Comparison of ENCODE assay signal across 15 mouse cellular contexts in genomic region chr4:8291528-8292492, GRCm38 (mm10). TPM values are rescaled to one million over a fixed set of nuclear protein-coding genes. Genes with fewer than 3 reads are reported as not detected.
DNase-seq lines count a peak whose midpoint lies in the region; ATAC-seq and TF ChIP-seq lines count a peak whose summit lies in the region.
"Had no signal": no experiment of that assay in that cellular context is flagged by ENCODE, and none has a peak within 500 bp of the region (broad histone marks: within the 10 kb centered on the region; RNA-seq: fewer than 3 reads in every experiment).

No protein-coding gene starts in this region.

- no peaks in the 10 kb centered on the region for H3K9me3 ChIP-seq in hindbrain, embryonic 15.5 days
- H3K9me3 ChIP-seq in hindbrain, embryonic 12.5 days (replicated peaks) = no peaks in the 10 kb centered on the region
- no peaks in the 10 kb centered on the region for H3K9me3 ChIP-seq in stomach, postnatal 0 days (ENCODE audit: control insufficient read depth, low read length)
- H3K9me3 ChIP-seq: embryonic facial prominence, embryonic 13.5 days; heart, embryonic 13.5 days had no signal

- no peaks in the 10 kb centered on the region for H3K27me3 ChIP-seq in hindbrain, embryonic 15.5 days
- no peaks in the 10 kb centered on the region for H3K27me3 ChIP-seq in hindbrain, embryonic 12.5 days
- no peaks in the 10 kb centered on the region for H3K27me3 ChIP-seq in stomach, postnatal 0 days (ENCODE audit: control insufficient read depth, insufficient read depth, low read length)
- H3K27me3 ChIP-seq: CH12.LX; embryonic facial prominence, embryonic 13.5 days; heart, embryonic 13.5 days had no signal

- no peak overlapping the region for H3K27ac ChIP-seq in hindbrain, embryonic 15.5 days (replicated peaks)
- no peak overlapping the region for H3K27ac ChIP-seq in hindbrain, embryonic 12.5 days
- H3K27ac ChIP-seq in stomach, postnatal 0 days (replicated peaks) = no peak overlapping the region
- H3K27ac ChIP-seq: embryonic facial prominence, embryonic 13.5 days; heart, embryonic 13.5 days had no signal

- ATAC-seq in hindbrain, embryonic 15.5 days (ENCODE audit: low FRiP score, low read depth) = peak; percentile 48; the same call in 1 of the 2 replicates
- no peak for ATAC-seq in hindbrain, embryonic 12.5 days (ENCODE audit: low FRiP score)
- ATAC-seq in stomach, postnatal 0 days (ENCODE audit: low FRiP score, low TSS enrichment) = peak; percentile 76

- no peak for TF ChIP-seq EP300 in stomach, postnatal 0 days (optimal IDR thresholded peaks at IDR 0.05)

- H3K4me1 ChIP-seq in hindbrain, embryonic 15.5 days (replicated peaks) = no peaks in the 10 kb centered on the region
- H3K4me1 ChIP-seq in hindbrain, embryonic 12.5 days = 0 out of 2 replicates have a peak, but pooled peaks cover 6% of the 10 kb centered on the region
- H3K4me1 ChIP-seq in stomach, postnatal 0 days (replicated peaks; ENCODE audit: control insufficient read depth, insufficient read depth) = no peaks in the 10 kb centered on the region
- H3K4me1 ChIP-seq: embryonic facial prominence, embryonic 13.5 days; heart, embryonic 13.5 days had no signal

- no peak for TF ChIP-seq CTCF in stomach, postnatal 0 days (IDR thresholded peaks at IDR 0.05; ENCODE audit: low read depth)

- H3K4me3 ChIP-seq in hindbrain, embryonic 15.5 days = no peak overlapping the region
- H3K4me3 ChIP-seq in hindbrain, embryonic 12.5 days = no peak overlapping the region
- no peak overlapping the region for H3K4me3 ChIP-seq in stomach, postnatal 0 days (ENCODE audit: low read depth, low read length)
- H3K4me3 ChIP-seq: embryonic facial prominence, embryonic 13.5 days; heart, embryonic 13.5 days had no signal

- WGBS in hindbrain, embryonic 15.5 days = 58% methylated on average over 11 of the region's 11 CpGs
- WGBS in hindbrain, embryonic 12.5 days = 65% methylated on average over 11 of the region's 11 CpGs
- 59% methylated on average over 11 of the region's 11 CpGs for WGBS in stomach, postnatal 0 days

- no peaks in the 10 kb centered on the region for H3K36me3 ChIP-seq in hindbrain, embryonic 15.5 days
- no peaks in the 10 kb centered on the region for H3K36me3 ChIP-seq in hindbrain, embryonic 12.5 days
- H3K36me3 ChIP-seq in stomach, postnatal 0 days (ENCODE audit: control insufficient read depth, insufficient read depth, low read length) = no peaks in the 10 kb centered on the region
- H3K36me3 ChIP-seq: embryonic facial prominence, embryonic 13.5 days; heart, embryonic 13.5 days had no signal

- peak; percentile 30 for DNase-seq in right cerebral cortex, postnatal 10 days (ENCODE audit: low spot score in 2 of 2)
- no peak for DNase-seq in right cerebral cortex, adult 18-20 months
- peak; percentile 55 for DNase-seq in lung, postnatal 36 days
- DNase-seq in stomach, postnatal 0 days (ENCODE audit: low spot score) = peak; percentile 36
- DNase-seq in spleen, postnatal 36 days (ENCODE audit: low spot score in 2 of 2) = no peak
- no peak for DNase-seq in gastrocnemius, postnatal 4 days (ENCODE audit: low spot score in 2 of 2)
- DNase-seq: cerebellum, adult 9-10 months; gastrocnemius, postnatal 36 days; layer of hippocampus, adult 9-11 months had no signal

- no peak overlapping the region for H3K9ac ChIP-seq in hindbrain, embryonic 15.5 days
- H3K9ac ChIP-seq in hindbrain, embryonic 12.5 days = no peak overlapping the region
- no peak overlapping the region for H3K9ac ChIP-seq in stomach, postnatal 0 days (ENCODE audit: low read length)
- H3K9ac ChIP-seq: embryonic facial prominence, embryonic 13.5 days; heart, embryonic 13.5 days had no signal

- no peak overlapping the region for H3K4me2 ChIP-seq in hindbrain, embryonic 15.5 days
- H3K4me2 ChIP-seq in hindbrain, embryonic 12.5 days (replicated peaks) = no peak overlapping the region
- no peak overlapping the region for H3K4me2 ChIP-seq in stomach, postnatal 0 days (replicated peaks; ENCODE audit: low read depth)
- H3K4me2 ChIP-seq: embryonic facial prominence, embryonic 13.5 days; heart, embryonic 13.5 days; liver, embryonic 11.5 days had no signal

RNA-seq across cellular contexts. Expression of gene Car8, which starts 53.0 kb away (rescaled TPM):
- 18.5 and 28.8 TPM in 2 replicates for polyA plus RNA-seq in hindbrain, embryonic 15.5 days (2015; fragmentation: Nextera tagmentation; extraction: Ambion mirVana)
- 1.7 and 1.9 TPM in 2 replicates for polyA plus RNA-seq in hindbrain, embryonic 12.5 days (2016; fragmentation: Nextera tagmentation; extraction: Ambion mirVana)
- polyA plus RNA-seq in stomach, postnatal 0 days (2015; fragmentation: Nextera tagmentation; extraction: Ambion mirVana) = 32.6 and 34.5 TPM in 2 replicates
- total RNA-seq in gastrocnemius, postnatal 4 days (2021) = 1 to 10 TPM; 2.3 to 3.1 TPM
- total RNA-seq: CH12.LX had no signal

Comparison
In these comparisons a context has a peak if more than half of its experiments do, and no peak if none do; other contexts are left out.
1. DNase-seq: peak in right cerebral cortex, postnatal 10 days (2 of 2), lung, postnatal 36 days (single experiment) and stomach, postnatal 0 days (single experiment); none in right cerebral cortex, adult 18-20 months (single experiment), spleen, postnatal 36 days (0 of 2) and gastrocnemius, postnatal 4 days (0 of 2).